Mouse (Mus musculus): ENCODE results near the gene Rpl32.

DNA sequence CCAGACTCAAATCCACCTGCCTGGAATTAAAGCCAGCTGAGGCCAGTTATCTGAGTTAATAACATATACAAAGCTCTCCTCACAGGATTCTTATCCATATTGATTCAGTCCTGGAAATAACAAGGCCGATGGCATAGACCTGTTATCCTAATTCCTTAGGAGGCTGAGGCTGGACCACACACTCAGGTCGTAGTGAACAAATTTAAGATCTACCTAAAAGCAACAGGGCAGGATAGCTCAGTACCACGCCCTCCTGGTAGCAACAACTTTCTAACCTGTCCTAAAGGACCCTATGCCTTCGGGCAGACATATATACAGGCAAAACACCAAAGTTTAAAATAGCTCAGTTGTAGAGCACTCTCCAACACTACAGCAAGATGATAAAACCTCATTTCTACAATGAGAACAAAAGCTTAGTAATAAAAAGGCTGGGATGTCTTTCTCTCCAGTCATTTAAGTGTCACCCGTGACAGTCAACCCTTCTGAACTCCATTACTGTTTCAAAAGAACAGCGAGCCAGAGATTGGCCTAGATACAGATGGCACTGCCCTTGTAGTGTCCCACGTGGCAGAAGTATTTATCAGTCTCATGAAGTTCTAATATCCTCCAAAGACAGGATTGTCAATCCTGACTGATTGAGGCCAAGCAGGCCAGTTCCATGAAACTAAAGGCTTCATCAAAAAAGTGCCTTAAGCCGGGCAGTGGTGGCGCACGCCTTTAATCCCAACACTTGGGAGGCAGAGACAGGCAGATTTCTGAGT, 3.9 kb downstream of the Rpl32 start:
- TF ChIP-seq CTCF (conservative IDR thresholded peaks at IDR 0.05; ENCODE audit: low read length) (no peak), POU5F1 (IDR thresholded peaks at IDR 0.05; ENCODE audit: borderline replicate concordance, low read length) (no peak)
